Mouse (Mus musculus) MEL (cell line): Measurements from ENCODE around the gene Bcl2l14. TPM values are rescaled to one million over a fixed set of nuclear protein-coding genes. Genes with fewer than 3 reads are reported as not detected.

Experiments used
- DNase-seq: peaks from one replicate; pipeline ENCODE4 v3.0.0; 2011; ENCODE audit warnings: low read depth, low spot score
- H3K27ac ChIP-seq: 2 replicates; pipeline ENCODE4 v1.5.1; 2012; ENCODE audit warnings: low read depth, mild to moderate bottlenecking, control low read depth, low read length, moderate library complexity; ENCODE audit not compliant: control insufficient read depth
- H3K27me3 ChIP-seq, 2 experiments: fragments of 150-350 bp in 1 of 2; sonication (generic) in 1 of 2; 2 replicates each; pipeline ENCODE4 v1.6.1; 2012; ENCODE audit warnings: low read length in 2 of 2, mild to moderate bottlenecking in 2 of 2, improper control_type of control experiment in 1 of 2, moderate library complexity in 1 of 2; ENCODE audit not compliant: insufficient read depth in 2 of 2, control insufficient read depth in 1 of 2
- H3K36me3 ChIP-seq, 2 experiments: 2 replicates each; pipeline ENCODE4 v1.6.1; 2012 to 2014; ENCODE audit warnings: low read length in 2 of 2, improper control_type of control experiment in 1 of 2, inconsistent platforms in 1 of 2, mild to moderate bottlenecking in 1 of 2; ENCODE audit not compliant: insufficient read depth in 2 of 2, control insufficient read depth in 1 of 2
- H3K4me1 ChIP-seq, 2 experiments: fragments of 150-350 bp in 1 of 2; sonication (generic) in 1 of 2; 2 replicates each; pipeline ENCODE4 v1.6.1; 2012; ENCODE audit warnings: low read length in 2 of 2, improper control_type of control experiment in 1 of 2, mild to moderate bottlenecking in 1 of 2; ENCODE audit not compliant: insufficient read depth in 2 of 2, control insufficient read depth in 1 of 2
- H3K4me3 ChIP-seq, 2 experiments: fragments of 150-350 bp in 1 of 2; sonication (generic) in 1 of 2; 2 replicates each; pipeline ENCODE4 v1.5.1; 2012; ENCODE audit warnings: low read depth in 2 of 2, low read length in 2 of 2, mild to moderate bottlenecking in 2 of 2, moderate library complexity in 2 of 2, control low read depth in 1 of 2, improper control_type of control experiment in 1 of 2; ENCODE audit not compliant: control insufficient read depth in 1 of 2, insufficient read depth in 1 of 2
- H3K79me2 ChIP-seq: 2 replicates; pipeline ENCODE4 v1.6.1; 2012; ENCODE audit warnings: mild to moderate bottlenecking, low read length, moderate library complexity; ENCODE audit not compliant: control insufficient read depth, poor library complexity, insufficient read depth
- H3K9ac ChIP-seq: 2 replicates; pipeline ENCODE4 v1.6.1; 2012; ENCODE audit warnings: low read depth, mild to moderate bottlenecking, control low read depth, low read length, moderate library complexity; ENCODE audit not compliant: control insufficient read depth, poor library complexity, severe bottlenecking
- H3K9me3 ChIP-seq: fragments of 150-350 bp; sonication (generic); replicated peaks from 2 replicates; pipeline ENCODE4 v1.6.1; 2012; ENCODE audit warnings: mild to moderate bottlenecking, low read length, improper control_type of control experiment, moderate library complexity; ENCODE audit not compliant: insufficient read depth
- CHD1 ChIP-seq: IDR thresholded peaks from 2 replicates; pipeline ENCODE4 v1.6.1; 2012; ENCODE audit warnings: low read depth, mild to moderate bottlenecking, inconsistent platforms, low read length, improper control_type of control experiment
- CHD2 ChIP-seq: IDR thresholded peaks from 2 replicates; pipeline ENCODE4 v1.6.1; 2011; ENCODE audit warnings: low read length, improper control_type of control experiment
- CTCF ChIP-seq, 3 experiments: IDR thresholded peaks in 2 of 3; conservative IDR thresholded peaks in 1 of 3; 2 replicates each; pipeline ENCODE4 v1.5.1; 2011 to 2012; ENCODE audit warnings: low read length in 3 of 3, low read depth in 2 of 3, mild to moderate bottlenecking in 2 of 3, improper control_type of control experiment in 1 of 3, inconsistent platforms in 1 of 3, mixed read lengths in 1 of 3, moderate library complexity in 1 of 3; ENCODE audit not compliant: control insufficient read depth in 1 of 3, insufficient read depth in 1 of 3, poor library complexity in 1 of 3, severe bottlenecking in 1 of 3
- ELF1 ChIP-seq: IDR thresholded peaks from 2 replicates; pipeline ENCODE4 v1.6.1; 2014; ENCODE audit warnings: low read depth, mild to moderate bottlenecking, inconsistent platforms, low read length, improper control_type of control experiment, moderate library complexity
- EP300 ChIP-seq, 2 experiments: IDR thresholded peaks; 2 replicates each; pipeline ENCODE4 v1.6.1; 2011; ENCODE audit warnings: improper control_type of control experiment in 2 of 2, low read length in 2 of 2, low read depth in 1 of 2, mild to moderate bottlenecking in 1 of 2
- HCFC1 ChIP-seq: IDR thresholded peaks from 2 replicates; pipeline ENCODE4 v1.6.1; 2012; ENCODE audit warnings: low read depth, mild to moderate bottlenecking, inconsistent platforms, low read length, improper control_type of control experiment, moderate library complexity
- MAFK ChIP-seq: IDR thresholded peaks from 2 replicates; pipeline ENCODE4 v1.6.1; 2011; ENCODE audit warnings: low read depth, mild to moderate bottlenecking, low read length, improper control_type of control experiment, borderline replicate concordance
- MAX ChIP-seq: IDR thresholded peaks from 2 replicates; pipeline ENCODE4 v1.6.1; 2011; ENCODE audit warnings: low read length, improper control_type of control experiment
- MXI1 ChIP-seq: IDR thresholded peaks from 2 replicates; pipeline ENCODE4 v1.6.1; 2011; ENCODE audit warnings: mild to moderate bottlenecking, low read depth, low read length, improper control_type of control experiment
- NRF1 ChIP-seq: IDR thresholded peaks from 2 replicates; pipeline ENCODE4 v1.6.1; 2014; ENCODE audit warnings: low read depth, mild to moderate bottlenecking, inconsistent platforms, low read length, improper control_type of control experiment, moderate library complexity; ENCODE audit not compliant: poor library complexity, insufficient read depth, severe bottlenecking
- POLR2AphosphoS2 ChIP-seq: IDR thresholded peaks from 2 replicates; pipeline ENCODE4 v1.6.1; 2011; ENCODE audit warnings: low read length, improper control_type of control experiment
- RAD21 ChIP-seq: IDR thresholded peaks from 2 replicates; pipeline ENCODE4 v1.6.1; 2011; ENCODE audit warnings: mild to moderate bottlenecking, low read depth, low read length, improper control_type of control experiment
- SIN3A ChIP-seq: IDR thresholded peaks from 2 replicates; pipeline ENCODE4 v1.6.1; 2012; ENCODE audit warnings: low read length, improper control_type of control experiment, inconsistent platforms
- SMC3 ChIP-seq: IDR thresholded peaks from 2 replicates; pipeline ENCODE4 v1.6.1; 2011; ENCODE audit warnings: low read depth, low read length, improper control_type of control experiment
- ZC3H11A ChIP-seq: IDR thresholded peaks from 2 replicates; pipeline ENCODE4 v1.6.1; 2012; ENCODE audit warnings: low read depth, mild to moderate bottlenecking, inconsistent platforms, low read length, improper control_type of control experiment
- ZKSCAN1 ChIP-seq: IDR thresholded peaks from 2 replicates; pipeline ENCODE4 v1.6.1; 2012; ENCODE audit warnings: low read depth, mild to moderate bottlenecking, inconsistent platforms, low read length, improper control_type of control experiment, moderate library complexity
- ZNF384 ChIP-seq: IDR thresholded peaks from 2 replicates; pipeline ENCODE4 v1.6.1; 2012; ENCODE audit warnings: low read depth, mild to moderate bottlenecking, inconsistent platforms, low read length, improper control_type of control experiment
- polyA plus RNA-seq, 2 experiments: library from polyadenylated mRNA; stranded (reverse) in 1 of 2; unstranded in 1 of 2; fragments of >175 nt in 1 of 2; fragments of >200 nt in 1 of 2; gene quantifications; 2 replicates each; pipeline versions ENCODE4 v1.2.1 to v1.2.4; 2012; ENCODE audit warnings: low replicate concordance in 2 of 2, low read depth in 1 of 2; ENCODE audit not compliant: insufficient read length in 2 of 2, insufficient read depth in 1 of 2, missing spikeins in 1 of 2
- total RNA-seq: library from RNA; depleted of rRNA; stranded (reverse); fragments of 300-350 nt; gene quantifications from 2 replicates; pipeline ENCODE4 v1.2.3, GENCODE M21; 2012

The Bcl2l14 gene
- total and polyA plus RNA-seq, 3 experiments, result 0.65 to 1.4 TPM; not detected in 1

GRCm38 (mm10) chr6:134389248-134389891 is 6.7 kb upstream of the Bcl2l14 start:
- 0 out of 4 replicates have a peak, but pooled peaks cover 0 to 1% of the 10 kb centered on the region in 2 experiments for H3K27me3 ChIP-seq
- H3K9ac ChIP-seq, result no peak overlapping the region
- no peaks in the 10 kb centered on the region for H3K79me2 ChIP-seq
- no peaks in the 10 kb centered on the region for H3K36me3 ChIP-seq
- no peak overlapping the region for H3K4me3 ChIP-seq
- H3K4me1 ChIP-seq, result no peaks in the 10 kb centered on the region
- no peak overlapping the region for H3K27ac ChIP-seq
- peak; percentile 83 for DNase-seq
- H3K9me3 ChIP-seq, result no peaks in the 10 kb centered on the region
- TF ChIP-seq ZC3H11A (peak; percentile 96), MXI1 (no peak), MAX (no peak), HCFC1 (no peak), CTCF (IDR thresholded peaks at IDR 0.05 in 2 of 3, conservative IDR thresholded peaks at IDR 0.05 in 1 of 3; ENCODE audit: control insufficient read depth in 1 of 3, insufficient read depth in 1 of 3, low read depth in 2 of 3, low read length in 3 of 3, poor library complexity in 1 of 3, severe bottlenecking in 1 of 3) (peak; percentile 74 to 94 (median 87)), RAD21 (peak; percentile 88), POLR2AphosphoS2 (no peak), NRF1 (no peak), ZNF384 (peak; percentile 83), SMC3 (peak; percentile 96)
- TF ChIP-seq, all 39 proteins: peak for 5

- Histone ChIP-seq H3K36me3 (no peaks in the 10 kb centered on the region), H3K4me1 (no peaks in the 10 kb centered on the region), H3K79me2 (no peaks in the 10 kb centered on the region), H3K27ac (no peak overlapping the region), H3K9me3 (no peaks in the 10 kb centered on the region), H3K4me3 (no peak overlapping the region), H3K27me3 (0 out of 4 replicates have a peak, but pooled peaks cover 0 to 1% of the 10 kb centered on the region in 2 experiments), H3K9ac (no peak overlapping the region)
- no peak for DNase-seq
- TF ChIP-seq CHD2 (no peak), RAD21 (no peak), EP300 (IDR thresholded peaks at IDR 0.05; ENCODE audit: low read depth in 1 of 2, low read length in 2 of 2) (no peak), SIN3A (no peak), MXI1 (no peak), ELF1 (no peak), MAFK (no peak), CHD1 (no peak), HCFC1 (no peak), ZKSCAN1 (no peak), POLR2AphosphoS2 (no peak)
Observed at GRCm38 (mm10) chr6:134389917-134390316, 6.2 kb upstream of the Bcl2l14 start.
